Mouse (Mus musculus): ENCODE data around the gene Ascl4.
A peak's percentile ranks its signal among the peaks of the same experiment; 100 is the strongest.

The Ascl4 gene

DNA sequence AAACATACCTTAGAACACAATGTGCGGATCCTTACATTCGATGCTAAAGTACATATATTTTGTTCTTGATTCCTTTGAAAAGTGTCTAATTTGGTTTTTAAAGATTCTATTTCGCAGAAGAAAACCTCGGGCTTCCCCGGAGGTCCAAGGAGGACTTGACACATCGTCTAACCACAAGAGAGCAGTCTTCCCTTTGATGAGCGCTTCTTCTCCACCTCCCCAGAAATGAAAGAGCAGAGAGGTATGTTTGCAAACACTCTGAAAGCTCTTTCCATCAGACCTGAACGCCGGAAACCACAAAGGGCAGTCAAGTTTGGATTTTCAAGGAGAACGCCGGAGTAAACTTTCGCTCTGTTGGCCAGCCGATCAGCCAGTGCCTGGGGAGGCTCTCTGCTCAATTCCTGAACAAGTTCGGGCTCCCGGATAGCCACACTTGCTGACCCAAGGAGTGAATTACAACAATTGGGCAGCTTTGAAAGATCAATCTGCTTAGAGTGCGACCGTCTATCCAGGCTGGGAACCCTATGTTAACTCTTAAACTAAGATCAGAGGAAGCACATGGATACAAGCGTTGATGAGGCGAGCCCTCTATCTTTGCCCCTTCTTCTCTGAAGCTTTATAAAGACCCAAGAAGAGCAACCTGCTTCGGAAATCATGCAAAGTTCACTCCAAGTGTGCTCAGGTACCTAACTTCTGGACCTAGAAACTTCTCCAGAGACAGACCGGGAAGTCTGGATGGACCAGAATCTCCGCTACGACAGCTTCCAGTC is at the start of gene Ascl4:
TSS of gene Ascl4 (plus strand) at position 6 of the 770 bp plus-strand sequence.
- peak; percentile 45; the same call in 1 of the 2 replicates for ATAC-seq (ENCODE audit: low TSS enrichment)

DNA sequence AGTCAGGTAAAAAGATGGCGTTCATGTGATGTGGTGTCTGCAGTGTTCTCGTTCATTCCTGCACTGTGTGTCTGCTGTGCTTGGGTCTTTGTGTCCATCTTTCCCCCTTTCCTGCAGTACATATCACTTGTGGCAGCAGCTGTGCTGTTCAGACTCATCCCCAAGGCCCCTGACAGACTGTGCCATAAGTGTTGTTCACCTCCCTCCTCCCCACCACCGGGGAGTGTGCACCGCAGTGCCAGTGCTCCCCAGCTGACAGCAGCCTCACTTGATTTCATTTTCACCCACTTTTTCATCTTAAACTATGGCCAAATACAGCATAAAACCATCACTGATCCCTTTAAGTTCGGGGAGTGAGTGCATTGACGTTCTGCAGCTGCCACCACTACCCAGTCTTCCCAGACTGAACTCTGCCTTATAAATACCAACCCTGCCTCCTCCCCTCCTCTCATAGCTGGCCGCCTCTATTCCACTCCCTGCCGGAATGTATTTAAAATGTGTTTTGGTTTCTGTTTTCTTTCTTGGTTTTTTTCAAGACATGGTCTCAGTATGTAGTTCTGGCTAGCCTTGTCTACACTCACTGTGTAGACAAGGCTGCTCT is 47.5 kb upstream of the Ascl4 start:
- ATAC-seq (ENCODE audit: low TSS enrichment): no peak

DNA sequence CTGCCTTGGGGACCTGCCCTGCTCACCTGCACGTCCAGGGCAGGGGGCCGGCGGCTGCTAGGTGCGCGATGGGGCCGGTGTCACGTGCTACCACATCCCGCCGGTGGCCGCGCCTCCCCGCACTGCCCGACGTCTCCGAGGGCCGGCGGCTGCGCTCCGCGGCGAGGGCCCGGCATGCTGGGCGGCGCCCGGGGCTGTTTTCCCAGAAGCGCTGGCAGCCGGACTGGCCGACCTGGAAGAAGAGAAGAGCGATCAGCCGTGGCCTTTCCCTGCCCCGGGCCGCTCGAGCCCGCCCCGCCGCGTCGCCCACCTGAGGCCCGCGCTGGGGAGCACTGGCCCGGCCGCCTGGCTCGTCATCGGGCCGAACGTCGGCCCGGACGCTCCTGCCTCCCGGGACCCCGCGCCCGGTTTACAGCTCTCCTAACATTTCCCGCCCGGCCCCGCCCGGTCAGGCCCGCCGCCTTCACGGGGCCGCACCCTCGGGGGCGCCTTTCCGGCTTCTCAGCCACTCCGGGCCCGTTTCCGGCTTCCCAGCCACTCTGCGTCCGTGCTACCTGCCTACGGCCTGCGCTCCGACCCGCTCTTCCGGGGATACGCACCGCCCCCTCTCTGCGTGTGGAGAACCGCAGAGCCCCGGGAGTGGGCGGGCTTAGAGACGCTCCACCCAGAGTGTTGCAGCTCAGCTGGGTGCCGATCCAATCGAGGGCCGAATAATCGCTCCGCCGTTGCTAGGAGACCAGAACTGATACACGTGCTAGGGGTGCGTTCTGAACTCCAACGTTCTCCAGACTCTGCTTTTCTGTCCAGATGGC is 10.8 kb upstream of the Ascl4 start, which contains the start of gene Prdm4:
TSS of gene Prdm4 (minus strand) at position 645 of the 812 bp plus-strand sequence.
- peak; percentile 98 for ATAC-seq (ENCODE audit: low TSS enrichment)

DNA sequence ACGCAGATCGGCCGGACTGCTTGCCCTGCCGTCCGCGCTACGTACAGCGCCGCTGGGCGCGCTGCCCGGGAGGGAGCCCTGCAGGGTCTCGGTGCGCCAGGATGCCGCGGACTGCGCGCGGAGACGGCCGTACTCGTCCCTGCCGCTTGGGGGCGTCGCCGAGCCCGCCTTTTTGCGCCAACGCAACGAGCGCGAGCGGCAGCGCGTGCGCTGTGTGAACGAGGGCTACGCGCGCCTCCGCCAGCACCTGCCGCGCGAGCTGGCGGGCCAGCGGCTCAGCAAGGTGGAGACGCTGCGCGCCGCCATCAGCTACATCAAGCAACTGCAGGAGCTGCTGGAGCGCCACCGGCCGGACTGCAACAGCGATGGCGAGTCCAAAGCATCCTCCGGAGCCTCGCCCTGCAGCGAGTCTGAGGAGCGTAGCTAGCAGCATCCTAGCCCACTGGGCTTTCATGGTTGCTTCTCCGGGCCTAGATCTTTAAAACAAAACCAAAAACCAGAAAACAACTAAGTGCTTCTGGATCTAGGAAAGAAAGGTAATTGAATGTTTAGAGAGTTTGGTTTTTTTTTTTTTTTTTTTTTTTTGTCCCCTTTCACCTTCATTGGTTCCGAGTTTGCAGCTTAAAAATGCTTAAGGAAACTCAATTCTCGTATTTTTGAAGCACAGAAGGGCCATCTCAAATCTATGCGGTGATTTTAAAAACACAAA is 1.2 kb downstream of the Ascl4 start:
- ATAC-seq (ENCODE audit: low TSS enrichment): peak; percentile 96

DNA sequence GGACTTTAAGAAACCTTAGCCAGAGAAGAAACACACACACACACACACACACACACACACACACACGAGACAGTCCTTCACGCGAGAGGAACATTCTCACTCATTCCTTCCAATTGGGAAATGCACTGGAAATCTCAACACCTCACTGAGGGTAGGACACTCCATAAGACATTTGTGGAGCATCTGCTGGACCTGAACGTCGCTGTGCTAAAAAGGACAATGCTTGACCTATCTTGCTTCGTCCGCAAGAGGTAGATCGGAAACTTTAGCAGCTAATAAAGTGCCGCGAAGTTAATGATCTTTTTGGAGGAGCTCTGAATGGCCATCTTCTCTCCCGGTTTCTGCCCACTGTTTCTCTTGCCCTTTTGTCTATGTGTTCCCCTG is 1.7 kb downstream of the Ascl4 start:
- ATAC-seq (ENCODE audit: low TSS enrichment): no peak

- no peak for ATAC-seq (ENCODE audit: low TSS enrichment)
Observed at GRCm38 (mm10) chr10:85929962-85930361, 2.5 kb downstream of the Ascl4 start.

GRCm38 (mm10) chr10:85936280-85936965 is 8.9 kb downstream of the Ascl4 start:
- ATAC-seq (ENCODE audit: low TSS enrichment): no peak

GRCm38 (mm10) chr10:85948483-85949196 is 21.2 kb downstream of the Ascl4 start:
- ATAC-seq (ENCODE audit: low TSS enrichment): no peak

DNA sequence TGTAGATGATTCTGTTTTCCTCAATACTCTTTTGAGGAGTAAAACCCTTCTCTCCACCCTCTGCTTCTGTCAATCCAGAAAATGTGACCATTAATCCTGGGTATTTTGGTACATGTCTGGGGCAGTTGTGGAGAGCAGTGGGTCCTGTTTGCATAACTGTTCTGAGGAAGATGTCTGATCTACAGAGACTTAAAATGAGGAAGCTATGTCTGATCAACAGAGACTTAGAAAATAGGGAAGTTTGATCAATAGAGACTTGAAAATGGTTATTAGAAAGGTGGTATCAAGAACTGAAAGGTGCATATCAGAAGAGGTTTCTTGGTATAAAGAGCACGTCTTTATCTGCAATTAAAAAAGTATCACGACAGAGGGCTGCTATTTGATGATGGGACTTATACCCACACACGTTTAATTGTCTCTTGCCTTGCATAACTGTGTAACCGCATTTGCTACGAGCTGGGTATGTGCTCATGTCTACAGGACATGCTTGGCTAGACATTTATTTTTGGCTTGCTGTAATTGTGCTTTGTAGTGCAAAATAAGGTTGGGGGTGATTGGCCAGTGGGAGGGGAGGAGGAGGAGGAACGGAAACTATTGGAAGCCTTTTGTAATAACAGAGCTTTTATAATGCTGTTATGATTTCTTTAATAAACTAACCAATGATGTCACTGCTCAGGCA is 24.4 kb downstream of the Ascl4 start:
- no peak for ATAC-seq (ENCODE audit: low TSS enrichment)

DNA sequence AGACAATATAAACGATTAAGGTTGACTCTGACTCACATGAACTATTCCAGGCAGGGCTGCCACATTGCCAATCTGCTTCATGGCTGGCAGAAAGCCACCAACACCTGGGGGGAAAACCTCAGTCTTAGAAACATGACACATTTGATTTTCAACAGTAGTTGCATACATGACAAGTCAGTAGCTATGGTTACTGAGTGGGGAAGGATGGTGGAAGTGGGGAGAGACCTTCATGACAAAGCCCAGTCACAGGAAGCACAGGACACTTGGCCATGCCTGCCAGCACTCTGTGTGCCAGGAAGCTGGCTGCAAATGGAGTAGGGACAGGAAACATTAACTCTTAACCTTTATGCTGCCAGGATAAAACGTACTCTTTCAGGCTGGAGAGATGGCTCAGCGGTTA is 25.9 kb downstream of the Ascl4 start:
- ATAC-seq (ENCODE audit: low TSS enrichment): no peak

DNA sequence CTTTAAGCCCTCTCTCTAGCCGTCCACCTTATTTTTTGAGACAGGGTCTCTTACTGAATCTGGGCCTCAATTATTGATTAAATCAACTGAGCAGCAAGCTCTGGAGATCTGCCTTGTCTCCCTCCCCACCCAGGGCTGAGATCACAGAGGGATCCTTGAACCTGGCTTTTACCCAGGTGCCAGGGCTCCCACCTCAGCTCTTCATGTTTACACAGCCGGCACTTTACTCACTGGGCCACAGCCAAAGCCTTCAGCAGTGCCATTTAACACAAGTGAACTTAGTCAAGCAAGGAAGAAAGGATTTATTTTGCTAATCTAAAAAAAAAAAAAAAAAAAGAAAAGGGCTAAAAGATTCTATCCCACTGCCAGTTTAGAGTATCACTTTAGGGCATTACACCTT is 26.9 kb downstream of the Ascl4 start:
- ATAC-seq (ENCODE audit: low TSS enrichment): no peak

DNA sequence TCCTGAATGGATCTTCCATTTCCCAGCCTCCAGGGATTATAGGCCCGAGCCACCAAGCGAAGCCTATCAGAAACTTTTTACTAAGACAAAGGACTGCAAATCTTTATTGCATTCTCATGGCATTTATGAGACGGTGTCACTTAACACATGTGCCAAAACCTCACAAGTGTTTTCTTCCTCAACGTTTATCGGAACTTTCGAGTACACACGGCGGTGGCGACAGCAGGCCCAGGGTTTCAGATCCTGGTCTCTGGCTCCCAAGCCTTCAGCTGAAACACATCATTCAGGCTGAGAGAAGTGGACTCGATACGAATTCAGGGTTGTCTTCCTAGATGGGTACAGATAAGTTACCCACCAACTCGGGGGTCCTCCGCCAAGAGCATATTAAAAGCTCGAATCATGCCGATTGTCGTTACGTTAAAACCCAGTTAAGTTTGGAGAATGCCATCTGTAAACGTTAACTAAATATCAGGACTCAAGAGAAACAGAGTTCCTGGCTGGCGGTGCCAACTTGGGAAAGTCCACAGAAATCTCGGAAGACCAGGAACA is 29.5 kb downstream of the Ascl4 start:
- no peak for ATAC-seq (ENCODE audit: low TSS enrichment)

DNA sequence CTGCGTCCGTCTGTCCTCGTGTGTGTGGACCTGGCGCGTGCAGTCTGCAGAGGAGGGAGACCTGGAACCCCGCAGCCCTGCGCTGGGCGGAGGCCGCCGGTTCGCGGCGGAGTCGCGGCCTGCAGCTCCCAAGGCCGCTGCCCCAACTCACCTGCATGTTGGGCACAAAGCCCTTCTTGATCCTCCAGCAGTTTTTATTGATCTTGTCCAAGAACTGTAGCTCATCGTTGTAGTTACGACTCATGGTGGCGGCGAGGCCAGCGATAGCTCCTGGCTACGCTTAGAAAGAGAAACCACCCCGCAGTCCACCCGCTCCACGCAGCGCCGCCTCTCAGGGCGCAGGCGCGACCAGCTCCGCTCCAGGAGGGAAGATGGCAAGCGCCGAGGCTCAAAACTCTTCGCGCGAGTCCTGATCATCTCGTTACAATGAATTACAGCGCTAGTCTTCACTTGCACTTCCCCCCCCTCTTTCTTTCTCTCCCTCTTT is 30.0 kb downstream of the Ascl4 start, which contains the start of gene Rtcb:
TSS of gene Rtcb (minus strand) at position 360 of the 487 bp plus-strand sequence.
- ATAC-seq (ENCODE audit: low TSS enrichment): peak; percentile 98

GRCm38 (mm10) chr10:85962897-85963296 is 35.4 kb downstream of the Ascl4 start:
- ATAC-seq (ENCODE audit: low TSS enrichment): no peak

DNA sequence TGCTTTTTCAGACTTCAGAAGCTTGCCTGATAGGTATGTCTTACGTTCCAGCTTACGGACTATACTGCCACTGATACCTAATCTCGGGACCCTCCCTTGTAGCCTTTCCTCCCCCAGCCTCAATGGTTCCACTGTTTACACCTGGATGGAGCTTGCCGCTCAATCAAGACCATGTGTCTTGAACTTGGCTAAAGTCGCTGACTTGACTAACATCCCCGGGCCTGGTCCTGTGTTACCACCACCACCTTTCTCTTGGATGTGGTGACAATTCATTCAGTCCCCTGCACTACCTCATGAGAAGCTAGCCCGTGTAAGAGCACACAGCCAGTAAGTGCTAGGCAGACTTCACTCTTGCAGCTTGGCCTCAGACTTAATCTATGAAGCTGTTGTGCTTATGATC is 36.8 kb downstream of the Ascl4 start:
- no peak for ATAC-seq (ENCODE audit: low TSS enrichment)

- ATAC-seq (ENCODE audit: low TSS enrichment): no peak
Observed at GRCm38 (mm10) chr10:85966476-85966875, 39.0 kb downstream of the Ascl4 start.

- ATAC-seq (ENCODE audit: low TSS enrichment): peak; percentile 41; the same call in 1 of the 2 replicates
Observed at GRCm38 (mm10) chr10:85967411-85968156, 40.1 kb downstream of the Ascl4 start.

GRCm38 (mm10) chr10:85968157-85968634 is 40.7 kb downstream of the Ascl4 start:
- peak; percentile 94 for ATAC-seq (ENCODE audit: low TSS enrichment)

GRCm38 (mm10) chr10:85968731-85969130 is 41.2 kb downstream of the Ascl4 start:
- no peak for ATAC-seq (ENCODE audit: low TSS enrichment)

All from frontal cortex, adult (tissue).